Comparison of ENCODE assay signal across 8 mouse cellular contexts in genomic region chr7:126502023-126502741, GRCm38 (mm10). TPM values are rescaled to one million over a fixed set of nuclear protein-coding genes. Genes with fewer than 3 reads are reported as not detected.
DNase-seq lines count a peak whose midpoint lies in the region; ATAC-seq and TF ChIP-seq lines count a peak whose summit lies in the region.

No protein-coding gene starts in this region.

- under 1% methylated on average over 50 of the region's 57 CpGs for WGBS in forebrain, embryonic 11.5 days
- under 1% methylated on average over 53 of the region's 57 CpGs for WGBS in heart, embryonic 16.5 days
- WGBS in liver, embryonic 15.5 days (ENCODE audit: insufficient replicate concordance), result under 1% methylated on average over 55 of the region's 57 CpGs
- WGBS in neural tube, embryonic 11.5 days, result under 1% methylated on average over 51 of the region's 57 CpGs
- WGBS in stomach, embryonic 16.5 days, result under 1% methylated on average over 57 of the region's 57 CpGs

- H3K4me1 ChIP-seq in E14TG2a.4 (replicated peaks; ENCODE audit: low read depth, low read length), result peaks cover 72% of the 10 kb centered on the region
- H3K4me1 ChIP-seq in forebrain, embryonic 11.5 days (replicated peaks; ENCODE audit: control insufficient read depth, insufficient read depth, low read length), result peaks cover 3% of the 10 kb centered on the region; the same call in 1 of the 2 replicates
- peaks cover 10% of the 10 kb centered on the region for H3K4me1 ChIP-seq in heart, embryonic 16.5 days (ENCODE audit: control insufficient read depth, insufficient read depth, low read length)
- peaks cover 23% of the 10 kb centered on the region for H3K4me1 ChIP-seq in liver, embryonic 15.5 days (replicated peaks)
- peaks cover 6% of the 10 kb centered on the region for H3K4me1 ChIP-seq in neural tube, embryonic 11.5 days (ENCODE audit: control insufficient read depth, insufficient read depth, low read length)
- H3K4me1 ChIP-seq in stomach, embryonic 16.5 days (ENCODE audit: control insufficient read depth, insufficient read depth, low read length), result peaks cover 5% of the 10 kb centered on the region; the same call in 1 of the 2 replicates

- no peak for TF ChIP-seq CTCF in E14TG2a.4 (conservative IDR thresholded peaks at IDR 0.05; ENCODE audit: low read length)

- H3K9me3 ChIP-seq in E14TG2a.4 (ENCODE audit: low read length), result no peaks in the 10 kb centered on the region
- no peaks in the 10 kb centered on the region for H3K9me3 ChIP-seq in forebrain, embryonic 11.5 days (ENCODE audit: control insufficient read depth, low read length)
- H3K9me3 ChIP-seq in heart, embryonic 16.5 days (replicated peaks; ENCODE audit: control insufficient read depth, low read length), result no peaks in the 10 kb centered on the region
- H3K9me3 ChIP-seq in liver, embryonic 15.5 days (replicated peaks), result no peaks in the 10 kb centered on the region
- H3K9me3 ChIP-seq in neural tube, embryonic 11.5 days (ENCODE audit: control insufficient read depth, low read length), result no peaks in the 10 kb centered on the region
- H3K9me3 ChIP-seq in stomach, embryonic 16.5 days (replicated peaks; ENCODE audit: control insufficient read depth, low read length), result no peaks in the 10 kb centered on the region

- peak; percentile 93 for DNase-seq in c-Kit-positive CD71-positive TER-119-negative erythroid progenitor cells, embryonic 14.5 days (ENCODE audit: low read depth)
- DNase-seq in forebrain, embryonic 11.5 days (ENCODE audit: low spot score), result peak; percentile 100
- peak; percentile 95 for DNase-seq in kidney, postnatal 36 days
- peak; percentile 98 for DNase-seq in neural tube, embryonic 11.5 days (ENCODE audit: low spot score)

- H3K4me2 ChIP-seq in forebrain, embryonic 11.5 days (ENCODE audit: low read depth, low read length, severe bottlenecking), result peak overlapping the region; percentile 82
- peak overlapping the region; percentile 81 for H3K4me2 ChIP-seq in heart, embryonic 16.5 days (ENCODE audit: low read depth, low read length)
- peak overlapping the region; percentile 78 for H3K4me2 ChIP-seq in liver, embryonic 15.5 days
- H3K4me2 ChIP-seq in neural tube, embryonic 11.5 days (ENCODE audit: low read depth), result peak overlapping the region; percentile 83
- peak overlapping the region; percentile 97 for H3K4me2 ChIP-seq in stomach, embryonic 16.5 days (ENCODE audit: low read depth, low read length)

- ATAC-seq in forebrain, embryonic 11.5 days (replicated peaks; ENCODE audit: low FRiP score), result peak; percentile 86
- peak; percentile 88 for ATAC-seq in heart, embryonic 16.5 days (replicated peaks; ENCODE audit: extremely low read depth, insufficient read depth, low FRiP score)
- ATAC-seq in liver, embryonic 15.5 days (ENCODE audit: insufficient read depth), result peak; percentile 79
- ATAC-seq in neural tube, embryonic 11.5 days (ENCODE audit: insufficient read depth, low FRiP score, low TSS enrichment), result peak; percentile 83
- peak; percentile 92 for ATAC-seq in stomach, embryonic 16.5 days (ENCODE audit: insufficient read depth, low FRiP score)

- H3K36me3 ChIP-seq in E14TG2a.4 (ENCODE audit: insufficient read depth, low read length), result peaks cover 41% of the 10 kb centered on the region
- peaks cover 26% of the 10 kb centered on the region for H3K36me3 ChIP-seq in forebrain, embryonic 11.5 days (ENCODE audit: control insufficient read depth, insufficient read depth, low read length)
- peaks cover 39% of the 10 kb centered on the region for H3K36me3 ChIP-seq in heart, embryonic 16.5 days (ENCODE audit: control insufficient read depth, insufficient read depth)
- peaks cover 41% of the 10 kb centered on the region for H3K36me3 ChIP-seq in liver, embryonic 15.5 days (replicated peaks)
- peaks cover 22% of the 10 kb centered on the region for H3K36me3 ChIP-seq in neural tube, embryonic 11.5 days (ENCODE audit: control insufficient read depth, insufficient read depth, low read length)
- peaks cover 15% of the 10 kb centered on the region for H3K36me3 ChIP-seq in stomach, embryonic 16.5 days (ENCODE audit: control insufficient read depth, insufficient read depth, low read length)

- H3K27ac ChIP-seq in forebrain, embryonic 11.5 days (ENCODE audit: low read depth, low read length), result peak overlapping the region; percentile 99
- H3K27ac ChIP-seq in heart, embryonic 16.5 days (ENCODE audit: low read length), result peak overlapping the region; percentile 99
- H3K27ac ChIP-seq in liver, embryonic 15.5 days (replicated peaks), result peak overlapping the region; percentile 100
- peak overlapping the region; percentile 94 for H3K27ac ChIP-seq in neural tube, embryonic 11.5 days (ENCODE audit: low read depth, low read length)
- peak overlapping the region; percentile 99 for H3K27ac ChIP-seq in stomach, embryonic 16.5 days (ENCODE audit: low read length)

- H3K27me3 ChIP-seq in E14TG2a.4 (ENCODE audit: insufficient read depth, low read length), result no peaks in the 10 kb centered on the region
- no peaks in the 10 kb centered on the region for H3K27me3 ChIP-seq in forebrain, embryonic 11.5 days (ENCODE audit: control insufficient read depth, insufficient read depth, low read length)
- H3K27me3 ChIP-seq in heart, embryonic 16.5 days (ENCODE audit: control insufficient read depth, insufficient read depth, low read length), result no peaks in the 10 kb centered on the region
- H3K27me3 ChIP-seq in liver, embryonic 15.5 days, result no peaks in the 10 kb centered on the region
- H3K27me3 ChIP-seq in neural tube, embryonic 11.5 days (ENCODE audit: control insufficient read depth, insufficient read depth, low read length), result no peaks in the 10 kb centered on the region
- no peaks in the 10 kb centered on the region for H3K27me3 ChIP-seq in stomach, embryonic 16.5 days (ENCODE audit: control insufficient read depth, insufficient read depth, low read length)

- H3K4me3 ChIP-seq in E14TG2a.4 (replicated peaks; ENCODE audit: low read length), result peak overlapping the region; percentile 100
- peak overlapping the region; percentile 100 for H3K4me3 ChIP-seq in forebrain, embryonic 11.5 days (ENCODE audit: low read depth, low read length)
- H3K4me3 ChIP-seq in heart, embryonic 16.5 days (ENCODE audit: low read length), result peak overlapping the region; percentile 84
- H3K4me3 ChIP-seq in liver, embryonic 15.5 days (replicated peaks), result peak overlapping the region; percentile 78
- peak overlapping the region; percentile 99 for H3K4me3 ChIP-seq in neural tube, embryonic 11.5 days (ENCODE audit: low read depth, low read length)
- peak overlapping the region; percentile 94 for H3K4me3 ChIP-seq in stomach, embryonic 16.5 days (replicated peaks; ENCODE audit: low read length)

- H3K9ac ChIP-seq in forebrain, embryonic 11.5 days (ENCODE audit: low read length), result peak overlapping the region; percentile 100
- H3K9ac ChIP-seq in heart, embryonic 16.5 days (ENCODE audit: low read length), result peak overlapping the region; percentile 99
- H3K9ac ChIP-seq in liver, embryonic 15.5 days, result peak overlapping the region; percentile 91
- peak overlapping the region; percentile 98 for H3K9ac ChIP-seq in neural tube, embryonic 11.5 days (ENCODE audit: low read length)
- H3K9ac ChIP-seq in stomach, embryonic 16.5 days (ENCODE audit: low read length), result peak overlapping the region; percentile 100

RNA-seq across cellular contexts. Expression of gene Atxn2l, which starts 1.1 kb away (rescaled TPM):
- polyA plus RNA-seq in forebrain, embryonic 11.5 days (2014; fragmentation: Nextera tagmentation; extraction: Ambion mirVana), result 81.4 and 81.8 TPM in 2 replicates
- polyA plus RNA-seq in heart, embryonic 16.5 days (2015; fragmentation: Nextera tagmentation; extraction: Ambion mirVana), result 29.7 and 30.6 TPM in 2 replicates
- 26.2 and 26.8 TPM in 2 replicates for polyA plus RNA-seq in liver, embryonic 15.5 days (2015; fragmentation: Nextera tagmentation; extraction: Ambion mirVana)
- polyA plus RNA-seq in neural tube, embryonic 11.5 days (2014; fragmentation: Nextera tagmentation; extraction: Ambion mirVana), result 62.2 and 64.2 TPM in 2 replicates
- polyA plus RNA-seq in stomach, embryonic 16.5 days (2015; fragmentation: Nextera tagmentation; extraction: Ambion mirVana), result 31.2 and 33.4 TPM in 2 replicates

RNA-seq across cellular contexts. Expression of gene Tufm, which starts 15.0 kb away (rescaled TPM):
- 138 and 160 TPM in 2 replicates for polyA plus RNA-seq in forebrain, embryonic 11.5 days (2014; fragmentation: Nextera tagmentation; extraction: Ambion mirVana)
- polyA plus RNA-seq in heart, embryonic 16.5 days (2015; fragmentation: Nextera tagmentation; extraction: Ambion mirVana), result 224 and 229 TPM in 2 replicates
- polyA plus RNA-seq in liver, embryonic 15.5 days (2015; fragmentation: Nextera tagmentation; extraction: Ambion mirVana), result 81.2 and 96.3 TPM in 2 replicates
- 160 and 167 TPM in 2 replicates for polyA plus RNA-seq in neural tube, embryonic 11.5 days (2014; fragmentation: Nextera tagmentation; extraction: Ambion mirVana)
- polyA plus RNA-seq in stomach, embryonic 16.5 days (2015; fragmentation: Nextera tagmentation; extraction: Ambion mirVana), result 140 and 154 TPM in 2 replicates

RNA-seq across cellular contexts. Expression of gene Sh2b1, which starts 27.0 kb away (rescaled TPM):
- 53.5 and 55.6 TPM in 2 replicates for polyA plus RNA-seq in forebrain, embryonic 11.5 days (2014; fragmentation: Nextera tagmentation; extraction: Ambion mirVana)
- 44.3 and 46.0 TPM in 2 replicates for polyA plus RNA-seq in heart, embryonic 16.5 days (2015; fragmentation: Nextera tagmentation; extraction: Ambion mirVana)
- 13.6 and 15.1 TPM in 2 replicates for polyA plus RNA-seq in liver, embryonic 15.5 days (2015; fragmentation: Nextera tagmentation; extraction: Ambion mirVana)
- polyA plus RNA-seq in neural tube, embryonic 11.5 days (2014; fragmentation: Nextera tagmentation; extraction: Ambion mirVana), result 51.5 and 55.5 TPM in 2 replicates
- 40.9 and 42.1 TPM in 2 replicates for polyA plus RNA-seq in stomach, embryonic 16.5 days (2015; fragmentation: Nextera tagmentation; extraction: Ambion mirVana)

RNA-seq across cellular contexts. Expression of gene Atp2a1, which starts 39.3 kb away (rescaled TPM):
- polyA plus RNA-seq in forebrain, embryonic 11.5 days (2014; fragmentation: Nextera tagmentation; extraction: Ambion mirVana), result not detected in 2 replicates
- polyA plus RNA-seq in heart, embryonic 16.5 days (2015; fragmentation: Nextera tagmentation; extraction: Ambion mirVana), result 1.4 and 6.4 TPM in 2 replicates
- polyA plus RNA-seq in liver, embryonic 15.5 days (2015; fragmentation: Nextera tagmentation; extraction: Ambion mirVana), result 9.8 and 16.5 TPM in 2 replicates
- 19.0 and 20.1 TPM in 2 replicates for polyA plus RNA-seq in neural tube, embryonic 11.5 days (2014; fragmentation: Nextera tagmentation; extraction: Ambion mirVana)
- polyA plus RNA-seq in stomach, embryonic 16.5 days (2015; fragmentation: Nextera tagmentation; extraction: Ambion mirVana), result 4.0 and 110 TPM in 2 replicates

Comparison
In these comparisons a context has a peak if more than half of its experiments do, and no peak if none do; other contexts are left out.
1. Peak in every context shown above with its lines: DNase-seq, ATAC-seq, H3K4me3 ChIP-seq and H3K27ac ChIP-seq.